Mouse (Mus musculus) neural tube, embryonic 12.5 days (tissue): ENCODE data around the gene Prss8. TPM values are rescaled to one million over a fixed set of nuclear protein-coding genes. Genes with fewer than 3 reads are reported as not detected.
A peak's percentile ranks its signal among the peaks of the same experiment; 100 is the strongest.
"Not testable (repeated sequence)": the region's sequence is repeated elsewhere in the genome, so short reads cannot be mapped to it uniquely, and the experiment has no call there.

ENCODE experiments used
- ATAC-seq: fragments of 200-750 bp; cut with Nextera tagmentation; 2 replicates; pipeline ENCODE4 v1.8.0; 2017; ENCODE audit warnings: low read depth, mild to moderate bottlenecking, moderate TSS enrichment, moderate library complexity; ENCODE audit not compliant: low FRiP score
- H3K27ac ChIP-seq: fragments of 300-500 bp; sonication (generic); 2 replicates; pipeline ENCODE4 v1.5.1; 2016
- H3K27me3 ChIP-seq: fragments of 300-500 bp; sonication (generic); replicated peaks from 2 replicates; pipeline ENCODE4 v1.6.1; 2016; ENCODE audit warnings: mild to moderate bottlenecking
- H3K36me3 ChIP-seq: fragments of 300-500 bp; sonication (generic); 2 replicates; pipeline ENCODE4 v1.6.1; 2016; ENCODE audit warnings: mild to moderate bottlenecking
- H3K4me1 ChIP-seq: fragments of 300-500 bp; sonication (generic); 2 replicates; pipeline ENCODE4 v1.6.1; 2016
- H3K4me2 ChIP-seq: fragments of 300-500 bp; sonication (generic); replicated peaks from 2 replicates; pipeline ENCODE4 v1.6.1; 2016; ENCODE audit warnings: mild to moderate bottlenecking
- H3K4me3 ChIP-seq: fragments of 300-500 bp; sonication (generic); 2 replicates; pipeline ENCODE4 v1.5.1; 2016
- H3K9ac ChIP-seq: fragments of 300-500 bp; sonication (generic); 2 replicates; pipeline ENCODE4 v1.6.1; 2016; ENCODE audit warnings: mild to moderate bottlenecking
- H3K9me3 ChIP-seq: fragments of 300-500 bp; sonication (generic); 2 replicates; pipeline ENCODE4 v1.6.1; 2016; ENCODE audit warnings: mild to moderate bottlenecking
- WGBS: fragments of 180-500 bp; shearing (Covaris S2); methylation state at CpG from one replicate; pipeline ENCODE4 v1.1.7; 2016; 5-methylcytosine and 5-hydroxymethylcytosine counted together
- polyA plus RNA-seq: library from polyadenylated mRNA; unstranded; fragments of >200 nt; fragmentation: Nextera tagmentation; extraction: Ambion mirVana; gene quantifications from 2 replicates; pipeline ENCODE4 v1.2.1, GENCODE M21; 2016

Prss8 gene
- polyA plus RNA-seq, 1 experiment from 2014 or later: 0.58 TPM

DNA sequence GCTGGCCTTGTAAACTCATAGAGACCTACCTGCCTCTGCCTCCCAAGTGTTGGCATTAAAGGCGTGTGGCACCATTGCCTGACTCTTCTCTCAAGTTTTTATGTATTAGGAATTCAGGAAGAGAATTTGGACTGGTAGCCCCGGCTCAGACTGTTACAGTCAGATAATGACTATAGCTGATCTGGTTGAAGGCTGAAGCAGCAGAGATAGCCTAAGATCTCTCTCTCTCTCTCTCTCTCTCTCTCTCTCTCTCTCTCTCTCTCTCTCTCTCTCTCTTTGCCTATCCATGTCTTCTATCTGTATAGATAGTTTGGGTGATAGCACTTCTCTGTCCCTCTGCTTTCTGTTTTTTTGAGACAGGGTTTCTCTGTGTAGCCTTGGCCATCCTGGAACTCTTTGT, 28.1 kb downstream of the Prss8 start:
- 86% methylated on average over 2 of the region's 2 CpGs for WGBS

DNA sequence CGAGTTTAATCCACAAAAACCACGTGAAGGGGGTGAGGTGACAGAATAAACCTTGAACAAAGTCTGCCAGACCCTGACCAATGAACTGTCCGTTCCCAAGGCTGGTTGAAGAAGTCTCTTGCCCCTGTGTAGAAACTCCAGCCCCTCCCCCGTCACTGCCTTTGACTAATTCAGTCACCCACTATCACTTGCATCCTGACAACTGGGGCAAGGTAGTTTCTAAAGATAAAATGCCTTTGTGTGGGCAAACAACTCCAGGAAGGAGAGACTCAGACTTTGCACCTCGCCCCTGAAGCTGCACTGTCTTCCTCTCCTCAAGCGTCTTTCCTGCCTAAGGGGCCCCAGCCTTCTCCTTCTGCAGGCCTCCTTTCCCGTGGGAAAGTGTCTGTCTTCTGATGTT, 29.9 kb downstream of the Prss8 start:
- no peak overlapping the region for H3K4me3 ChIP-seq
- no peak for ATAC-seq
- H3K27me3 ChIP-seq: no peaks in the 10 kb centered on the region
- no peaks in the 10 kb centered on the region for H3K36me3 ChIP-seq
- peaks cover 9% of the 10 kb centered on the region for H3K4me1 ChIP-seq
- 53% methylated on average over 7 of the region's 7 CpGs for WGBS
- no peak overlapping the region for H3K4me2 ChIP-seq
- no peaks in the 10 kb centered on the region for H3K9me3 ChIP-seq
- H3K9ac ChIP-seq: no peak overlapping the region
- H3K27ac ChIP-seq: no peak overlapping the region

More for the DNA sequence above, 28.1 kb downstream of the Prss8 start:
- no peaks in the 10 kb centered on the region for H3K9me3 ChIP-seq
- H3K36me3 ChIP-seq: peaks cover 16% of the 10 kb centered on the region
- no peak overlapping the region for H3K9ac ChIP-seq
- no peak overlapping the region for H3K4me2 ChIP-seq
- peaks cover 8% of the 10 kb centered on the region for H3K4me1 ChIP-seq
- no peak overlapping the region for H3K4me3 ChIP-seq
- no peak overlapping the region for H3K27ac ChIP-seq
- H3K27me3 ChIP-seq: no peaks in the 10 kb centered on the region
- no peak for ATAC-seq

DNA sequence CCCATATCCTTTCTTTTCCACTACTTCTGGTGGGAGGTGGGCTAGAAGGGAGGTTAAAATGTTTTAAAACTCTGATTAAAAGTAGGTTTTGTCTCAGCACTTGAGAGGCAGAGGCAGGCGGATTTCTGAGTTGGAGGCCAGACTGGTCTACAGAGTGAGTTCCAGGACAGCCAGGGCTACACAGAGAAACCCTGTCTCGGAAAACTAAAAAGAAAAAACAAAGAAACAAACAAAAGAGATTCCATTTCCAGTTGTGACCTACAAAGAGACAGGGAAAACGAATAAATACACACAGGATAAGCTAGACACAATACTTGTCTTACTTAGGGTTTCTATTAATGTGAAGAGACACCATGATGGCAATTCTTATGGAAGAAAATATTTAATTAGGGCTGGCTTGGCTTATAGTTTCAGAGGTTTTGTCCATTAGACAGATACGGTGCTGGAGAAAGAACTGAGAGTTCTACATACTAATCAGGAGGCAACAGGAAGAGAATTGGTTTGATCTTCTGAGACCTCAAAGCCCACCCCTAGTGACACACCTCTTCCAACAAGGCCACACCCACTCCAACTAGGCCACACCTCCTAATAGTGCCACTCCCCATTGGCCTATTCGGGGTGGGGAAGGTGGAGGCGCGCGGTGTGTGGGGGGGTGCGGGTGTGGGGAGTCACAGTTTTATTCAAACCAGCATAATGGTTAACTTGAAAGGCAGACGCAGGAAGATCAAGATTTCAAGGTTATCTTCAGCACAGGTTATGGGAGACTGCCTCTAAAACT, 31.5 kb downstream of the Prss8 start:
- no peak overlapping the region for H3K4me2 ChIP-seq
- 45% methylated on average over 10 of the region's 10 CpGs for WGBS
- no peak for ATAC-seq
- no peak overlapping the region for H3K27ac ChIP-seq
- H3K27me3 ChIP-seq: no peaks in the 10 kb centered on the region
- no peak overlapping the region for H3K4me3 ChIP-seq
- no peaks in the 10 kb centered on the region for H3K9me3 ChIP-seq
- peaks cover 12% of the 10 kb centered on the region for H3K4me1 ChIP-seq
- H3K9ac ChIP-seq: no peak overlapping the region
- H3K36me3 ChIP-seq: 0 out of 2 replicates have a peak, but pooled peaks cover under 1% of the 10 kb centered on the region

- Histone ChIP-seq H3K4me2 (no peak overlapping the region), H3K4me1 (peaks cover 12% of the 10 kb centered on the region), H3K4me3 (no peak overlapping the region), H3K9me3 (no peaks in the 10 kb centered on the region), H3K9ac (no peak overlapping the region), H3K27ac (no peak overlapping the region), H3K36me3 (peaks cover 9% of the 10 kb centered on the region; the same call in 1 of the 2 replicates), H3K27me3 (no peaks in the 10 kb centered on the region)
- ATAC-seq: no peak
- 91% methylated on average over 7 of the region's 7 CpGs for WGBS
Measured at GRCm38 (mm10) chr7:127897542-127897941, 32.4 kb downstream of the Prss8 start.

DNA sequence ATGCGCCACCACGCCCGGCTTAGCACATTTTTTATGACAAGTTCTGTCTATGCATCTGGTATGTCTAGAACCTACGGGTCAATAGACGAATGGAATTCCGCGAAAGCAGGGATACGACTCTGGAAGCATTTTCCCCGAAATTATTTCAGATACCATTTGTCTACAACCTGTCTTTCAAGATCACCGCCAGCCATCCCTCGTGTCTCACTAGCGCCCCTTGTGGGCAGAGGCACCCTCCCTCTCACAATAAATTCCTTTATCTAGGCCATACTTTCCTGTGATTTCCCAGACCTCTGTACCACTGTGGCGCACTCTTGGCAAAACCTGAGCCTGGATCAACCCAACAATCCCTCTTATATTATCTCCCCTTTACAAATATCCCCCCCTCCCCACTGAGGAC, 33.5 kb downstream of the Prss8 start:
- H3K4me1 ChIP-seq: peaks cover 12% of the 10 kb centered on the region
- H3K27ac ChIP-seq: no peak overlapping the region
- H3K9me3 ChIP-seq: no peaks in the 10 kb centered on the region
- H3K9ac ChIP-seq: no peak overlapping the region
- ATAC-seq: no peak
- H3K4me3 ChIP-seq: no peak overlapping the region
- no peak overlapping the region for H3K4me2 ChIP-seq
- peaks cover 14% of the 10 kb centered on the region; the same call in 1 of the 2 replicates for H3K36me3 ChIP-seq
- WGBS: 60% methylated on average over 13 of the region's 13 CpGs
- no peaks in the 10 kb centered on the region for H3K27me3 ChIP-seq

GRCm38 (mm10) chr7:127895891-127896290, 34.0 kb downstream of the Prss8 start:
- 66% methylated on average over 7 of the region's 7 CpGs for WGBS
- not testable (repeated sequence) for H3K9me3 ChIP-seq, H3K27me3 ChIP-seq, H3K9ac ChIP-seq, H3K27ac ChIP-seq
- peak; percentile 48; the same call in 1 of the 2 replicates for ATAC-seq
- H3K4me3 ChIP-seq: peak overlapping the region; percentile 56; the same call in 1 of the 2 replicates
- peaks cover 12% of the 10 kb centered on the region for H3K4me1 ChIP-seq
- H3K4me2 ChIP-seq: peak overlapping the region; percentile 72
- H3K36me3 ChIP-seq: peaks cover 15% of the 10 kb centered on the region; the same call in 1 of the 2 replicates

DNA sequence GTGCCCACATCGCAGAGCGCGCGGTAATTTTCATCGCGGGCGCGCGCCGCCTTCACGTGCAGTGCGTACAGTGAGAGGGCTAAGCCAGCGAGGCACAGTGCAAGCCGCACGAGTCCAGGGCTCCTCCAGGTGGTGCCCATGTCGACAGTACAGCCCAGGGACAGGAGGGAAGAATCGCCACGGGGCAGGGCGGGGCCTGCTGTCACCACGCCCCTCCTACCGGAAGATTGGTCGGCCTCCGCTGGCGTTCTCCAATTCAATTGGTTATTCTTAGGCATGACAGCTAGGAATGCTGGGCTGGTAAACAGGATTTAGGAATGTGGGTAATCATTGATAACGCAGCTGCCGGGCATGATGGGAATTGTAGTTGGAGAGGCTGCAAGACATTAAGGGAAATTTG, 34.5 kb downstream of the Prss8 start, which contains the start of the genes Gm21974 and Vkorc1:
Gene Gm21974, minus strand, starts transcription at position 13 of the 400 bp plus-strand sequence.
Gene Vkorc1, minus strand, starts transcription at position 176 of the 400 bp plus-strand sequence.
- Histone ChIP-seq H3K27ac (peak within 1 kb of the TSS; percentile 16; the same call in 1 of the 2 replicates), H3K4me2 (peak within 1 kb of the TSS; percentile 72), H3K9me3 (no peaks in the 10 kb centered on the region), H3K9ac (peak within 1 kb of the TSS; percentile 61), H3K27me3 (no peaks in the 10 kb centered on the region), H3K4me1 (peaks cover 12% of the 10 kb centered on the region), H3K4me3 (peak within 1 kb of the TSS; percentile 56), H3K36me3 (peaks cover 20% of the 10 kb centered on the region; the same call in 1 of the 2 replicates)
- ATAC-seq: peak; percentile 96
- WGBS: under 1% methylated on average over 26 of the region's 26 CpGs

GRCm38 (mm10) chr7:127894480-127894879, 35.4 kb downstream of the Prss8 start:
- ATAC-seq: no peak
- H3K27ac ChIP-seq: no peak overlapping the region
- peaks cover 28% of the 10 kb centered on the region for H3K36me3 ChIP-seq
- no peaks in the 10 kb centered on the region for H3K27me3 ChIP-seq
- H3K9ac ChIP-seq: no peak overlapping the region
- 86% methylated on average over 5 of the region's 5 CpGs for WGBS
- peaks cover 12% of the 10 kb centered on the region for H3K4me1 ChIP-seq
- no peaks in the 10 kb centered on the region for H3K9me3 ChIP-seq
- no peak overlapping the region for H3K4me3 ChIP-seq
- peak overlapping the region; percentile 72 for H3K4me2 ChIP-seq

DNA sequence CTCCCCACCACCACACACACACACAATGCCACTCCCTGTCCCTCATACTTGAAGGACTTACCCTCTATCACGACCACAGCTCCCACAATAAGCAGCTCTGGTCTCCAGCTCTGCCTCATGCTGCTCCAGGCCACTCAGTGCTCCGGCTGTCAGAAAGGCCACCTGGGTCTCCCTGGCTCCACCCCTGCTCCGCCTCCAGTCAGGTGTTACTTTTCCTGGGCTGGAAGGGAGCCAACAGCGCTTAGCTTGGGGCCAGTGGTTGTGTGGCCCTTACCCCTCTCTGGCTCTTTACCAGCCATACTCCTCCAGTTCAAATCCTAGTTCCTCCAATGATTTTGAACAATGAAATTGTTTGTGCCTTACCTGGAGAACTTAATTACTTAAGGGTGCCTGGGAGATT, 39.1 kb downstream of the Prss8 start, which contains the start of gene Prss53:
Gene Prss53, minus strand, starts transcription at position 173 of the 400 bp plus-strand sequence.
- no peaks in the 10 kb centered on the region for H3K27me3 ChIP-seq
- peaks cover 65% of the 10 kb centered on the region for H3K36me3 ChIP-seq
- 39% methylated on average over 4 of the region's 4 CpGs for WGBS
- H3K4me1 ChIP-seq: peaks cover 12% of the 10 kb centered on the region
- no peak for ATAC-seq
- H3K27ac ChIP-seq: 0 out of 2 replicates have a peak within 1 kb of the TSS, but pooled peaks have one; percentile 20
- H3K4me3 ChIP-seq: no peak within 1 kb of the TSS
- no peak within 1 kb of the TSS for H3K9ac ChIP-seq
- no peaks in the 10 kb centered on the region for H3K9me3 ChIP-seq
- H3K4me2 ChIP-seq: no peak within 1 kb of the TSS

- Histone ChIP-seq H3K4me2 (no peak overlapping the region), H3K4me3 (no peak overlapping the region), H3K9me3 (no peaks in the 10 kb centered on the region), H3K27ac (no peak overlapping the region), H3K4me1 (peaks cover 11% of the 10 kb centered on the region; the same call in 1 of the 2 replicates), H3K36me3 (peaks cover 83% of the 10 kb centered on the region), H3K9ac (no peak overlapping the region), H3K27me3 (no peaks in the 10 kb centered on the region)
- no peak for ATAC-seq
- WGBS: 86% methylated on average over 3 of the region's 3 CpGs
Measured at GRCm38 (mm10) chr7:127888821-127889220, 41.1 kb downstream of the Prss8 start.

DNA sequence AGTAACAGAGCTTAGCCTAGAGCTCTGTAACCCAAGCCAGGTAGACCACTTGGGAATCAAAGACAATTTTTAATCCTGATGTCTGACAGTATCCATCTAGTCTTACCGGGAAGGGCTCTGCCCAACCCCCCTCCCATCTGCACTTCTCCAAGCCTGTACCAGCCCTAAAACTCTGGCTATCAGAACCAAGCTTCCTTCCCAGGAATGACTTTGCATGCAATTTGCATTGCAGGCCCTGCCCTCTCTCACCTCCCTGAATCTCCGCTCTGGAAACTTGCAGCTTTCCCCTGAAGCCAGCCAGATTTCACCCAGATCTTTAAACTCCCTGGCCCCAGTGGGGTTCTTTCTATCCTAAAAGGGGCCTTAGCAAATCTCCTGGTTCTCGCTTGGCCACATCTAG, 42.1 kb downstream of the Prss8 start:
- H3K4me1 ChIP-seq: peaks cover 18% of the 10 kb centered on the region; the same call in 1 of the 2 replicates
- H3K27ac ChIP-seq: no peak overlapping the region
- H3K9me3 ChIP-seq: no peaks in the 10 kb centered on the region
- no peak overlapping the region for H3K4me2 ChIP-seq
- WGBS: 84% methylated on average over 3 of the region's 3 CpGs
- H3K9ac ChIP-seq: no peak overlapping the region
- H3K27me3 ChIP-seq: no peaks in the 10 kb centered on the region
- no peak overlapping the region for H3K4me3 ChIP-seq
- peaks cover 87% of the 10 kb centered on the region for H3K36me3 ChIP-seq
- ATAC-seq: no peak

GRCm38 (mm10) chr7:127887191-127887590, 42.7 kb downstream of the Prss8 start:
- Histone ChIP-seq H3K4me1 (peaks cover 18% of the 10 kb centered on the region; the same call in 1 of the 2 replicates), H3K4me2 (no peak overlapping the region), H3K9me3 (no peaks in the 10 kb centered on the region), H3K9ac (no peak overlapping the region), H3K27me3 (no peaks in the 10 kb centered on the region), H3K36me3 (peaks cover 87% of the 10 kb centered on the region), H3K4me3 (no peak overlapping the region), H3K27ac (no peak overlapping the region)
- WGBS: 83% methylated on average over 8 of the region's 8 CpGs
- no peak for ATAC-seq
